Mouse (Mus musculus) MEL (cell line): ENCODE data around the gene Nploc4.

Source experiments
- CTCF ChIP-seq, 3 experiments: IDR thresholded peaks in 2 of 3; conservative IDR thresholded peaks in 1 of 3; 2 replicates each; pipeline ENCODE4 v1.5.1; 2011 to 2012; ENCODE audit warnings: low read length in 3 of 3, low read depth in 2 of 3, mild to moderate bottlenecking in 2 of 3, improper control_type of control experiment in 1 of 3, inconsistent platforms in 1 of 3, mixed read lengths in 1 of 3, moderate library complexity in 1 of 3; ENCODE audit not compliant: control insufficient read depth in 1 of 3, insufficient read depth in 1 of 3, poor library complexity in 1 of 3, severe bottlenecking in 1 of 3
- ETS1 ChIP-seq: IDR thresholded peaks from 2 replicates; pipeline ENCODE4 v1.6.1; 2012; ENCODE audit warnings: low read depth, mild to moderate bottlenecking, inconsistent platforms, low read length, improper control_type of control experiment, moderate library complexity
- JUND ChIP-seq: IDR thresholded peaks from 2 replicates; pipeline ENCODE4 v1.6.1; 2011; ENCODE audit warnings: low read depth, mild to moderate bottlenecking, improper control_type of control experiment, low read length
- KAT2A ChIP-seq: conservative IDR thresholded peaks from 2 replicates; pipeline ENCODE4 v1.6.1; 2012; ENCODE audit warnings: low read depth, low read length, improper control_type of control experiment, inconsistent platforms
- MAX ChIP-seq: IDR thresholded peaks from 2 replicates; pipeline ENCODE4 v1.6.1; 2011; ENCODE audit warnings: low read length, improper control_type of control experiment
- MXI1 ChIP-seq: IDR thresholded peaks from 2 replicates; pipeline ENCODE4 v1.6.1; 2011; ENCODE audit warnings: mild to moderate bottlenecking, low read depth, low read length, improper control_type of control experiment
- MYB ChIP-seq: IDR thresholded peaks from 2 replicates; pipeline ENCODE4 v1.6.1; 2011; ENCODE audit warnings: mild to moderate bottlenecking, low read depth, low read length, improper control_type of control experiment
- POLR2A ChIP-seq, 2 experiments: IDR thresholded peaks; 2 replicates each; pipeline ENCODE4 v1.6.1; 2011 to 2012; ENCODE audit warnings: low read length in 2 of 2, mild to moderate bottlenecking in 2 of 2, control low read depth in 1 of 2, improper control_type of control experiment in 1 of 2, low read depth in 1 of 2, moderate library complexity in 1 of 2; ENCODE audit not compliant: control insufficient read depth in 1 of 2, insufficient read depth in 1 of 2, poor library complexity in 1 of 2
- SIN3A ChIP-seq: IDR thresholded peaks from 2 replicates; pipeline ENCODE4 v1.6.1; 2012; ENCODE audit warnings: low read length, improper control_type of control experiment, inconsistent platforms
- ZC3H11A ChIP-seq: IDR thresholded peaks from 2 replicates; pipeline ENCODE4 v1.6.1; 2012; ENCODE audit warnings: low read depth, mild to moderate bottlenecking, inconsistent platforms, low read length, improper control_type of control experiment
- ZMIZ1 ChIP-seq: IDR thresholded peaks from 2 replicates; pipeline ENCODE4 v1.6.1; 2012; ENCODE audit warnings: low read depth, mild to moderate bottlenecking, inconsistent platforms, low read length, improper control_type of control experiment, moderate library complexity
- ZNF384 ChIP-seq: IDR thresholded peaks from 2 replicates; pipeline ENCODE4 v1.6.1; 2012; ENCODE audit warnings: low read depth, mild to moderate bottlenecking, inconsistent platforms, low read length, improper control_type of control experiment

- TF ChIP-seq ZNF384 (no peak), SIN3A (no peak), ZMIZ1 (no peak), POLR2A (IDR thresholded peaks at IDR 0.05; ENCODE audit: control insufficient read depth in 1 of 2, insufficient read depth in 1 of 2, low read depth in 1 of 2, low read length in 2 of 2, poor library complexity in 1 of 2) (no peak), ZC3H11A (no peak), JUND (no peak), CTCF (IDR thresholded peaks at IDR 0.05 in 2 of 3, conservative IDR thresholded peaks at IDR 0.05 in 1 of 3; ENCODE audit: control insufficient read depth in 1 of 3, insufficient read depth in 1 of 3, low read depth in 2 of 3, low read length in 3 of 3, poor library complexity in 1 of 3, severe bottlenecking in 1 of 3) (no peak), MYB (no peak), ETS1 (no peak), KAT2A (no peak), MAX (no peak), MXI1 (no peak)
Measured at GRCm38 (mm10) chr11:120454965-120455364, 17.5 kb upstream of the Nploc4 start.
